Mouse (Mus musculus): Measurements from ENCODE around the gene Nr1h4. TPM values are rescaled to one million over a fixed set of nuclear protein-coding genes. Genes with fewer than 3 reads are reported as not detected.

Gene Nr1h4
- polyA plus RNA-seq, 1 experiment from 2014 or later, result not detected

- Histone ChIP-seq H3K36me3 (no peaks in the 10 kb centered on the region), H3K4me1 (no peaks in the 10 kb centered on the region), H3K9ac (no peak overlapping the region), H3K4me3 (no peak overlapping the region), H3K27me3 (no peaks in the 10 kb centered on the region), H3K27ac (no peak overlapping the region), H3K4me2 (replicated peaks) (no peak overlapping the region), H3K9me3 (replicated peaks) (no peaks in the 10 kb centered on the region)
- no peak for ATAC-seq (ENCODE audit: low FRiP score)
- 82% methylated on average over 11 of the region's 11 CpGs for WGBS
Measured at GRCm38 (mm10) chr10:89462890-89463289, 70.5 kb downstream of the Nr1h4 start.

GRCm38 (mm10) chr10:89461856-89462507 lies 71.4 kb downstream of the Nr1h4 start:
- peak; percentile 71; the same call in 1 of the 2 replicates for ATAC-seq (ENCODE audit: low FRiP score)
- Histone ChIP-seq H3K4me2 (replicated peaks) (no peak overlapping the region), H3K27ac (no peak overlapping the region), H3K9ac (no peak overlapping the region), H3K36me3 (no peaks in the 10 kb centered on the region), H3K9me3 (replicated peaks) (no peaks in the 10 kb centered on the region), H3K4me3 (no peak overlapping the region), H3K27me3 (no peaks in the 10 kb centered on the region), H3K4me1 (no peaks in the 10 kb centered on the region)
- 23% methylated on average over 14 of the region's 14 CpGs for WGBS

- H3K27ac ChIP-seq, result no peak overlapping the region
- 74% methylated on average over 11 of the region's 11 CpGs for WGBS
- H3K4me1 ChIP-seq, result no peaks in the 10 kb centered on the region
- no peak for ATAC-seq (ENCODE audit: low FRiP score)
- no peaks in the 10 kb centered on the region for H3K9me3 ChIP-seq (replicated peaks)
- H3K36me3 ChIP-seq, result no peaks in the 10 kb centered on the region
- H3K4me3 ChIP-seq, result no peak overlapping the region
- no peak overlapping the region for H3K9ac ChIP-seq
- no peaks in the 10 kb centered on the region for H3K27me3 ChIP-seq
- no peak overlapping the region for H3K4me2 ChIP-seq (replicated peaks)
Measured at GRCm38 (mm10) chr10:89460972-89461371, 72.4 kb downstream of the Nr1h4 start.

GRCm38 (mm10) chr10:89458770-89459169 lies 74.6 kb downstream of the Nr1h4 start:
- no peak overlapping the region for H3K4me2 ChIP-seq (replicated peaks)
- no peak for ATAC-seq (ENCODE audit: low FRiP score)
- H3K27ac ChIP-seq, result no peak overlapping the region
- H3K9ac ChIP-seq, result no peak overlapping the region
- H3K27me3 ChIP-seq, result no peaks in the 10 kb centered on the region
- H3K4me1 ChIP-seq, result no peaks in the 10 kb centered on the region
- H3K9me3 ChIP-seq (replicated peaks), result no peaks in the 10 kb centered on the region
- no peaks in the 10 kb centered on the region for H3K36me3 ChIP-seq
- H3K4me3 ChIP-seq, result no peak overlapping the region
- WGBS, result 89% methylated on average over 3 of the region's 3 CpGs

GRCm38 (mm10) chr10:89453794-89454193 lies 79.6 kb downstream of the Nr1h4 start:
- Histone ChIP-seq H3K27me3 (no peaks in the 10 kb centered on the region), H3K27ac (no peak overlapping the region), H3K4me1 (no peaks in the 10 kb centered on the region), H3K4me3 (no peak overlapping the region), H3K36me3 (no peaks in the 10 kb centered on the region), H3K9me3 (replicated peaks) (no peaks in the 10 kb centered on the region), H3K4me2 (replicated peaks) (no peak overlapping the region), H3K9ac (no peak overlapping the region)
- WGBS, result 91% methylated on average over 3 of the region's 3 CpGs
- no peak for ATAC-seq (ENCODE audit: low FRiP score)

- Histone ChIP-seq H3K9ac (no peak overlapping the region), H3K4me2 (replicated peaks) (no peak overlapping the region), H3K27me3 (no peaks in the 10 kb centered on the region), H3K36me3 (no peaks in the 10 kb centered on the region), H3K27ac (no peak overlapping the region), H3K9me3 (replicated peaks) (no peaks in the 10 kb centered on the region), H3K4me3 (no peak overlapping the region), H3K4me1 (no peaks in the 10 kb centered on the region)
- ATAC-seq (ENCODE audit: low FRiP score), result no peak
- WGBS, result 77% methylated on average over 15 of the region's 15 CpGs
Measured at GRCm38 (mm10) chr10:89453068-89453641, 80.2 kb downstream of the Nr1h4 start.

GRCm38 (mm10) chr10:89450411-89450810 lies 83.0 kb downstream of the Nr1h4 start:
- 81% methylated on average over 10 of the region's 10 CpGs for WGBS
- Histone ChIP-seq H3K36me3 (no peaks in the 10 kb centered on the region), H3K4me1 (no peaks in the 10 kb centered on the region), H3K4me2 (replicated peaks) (no peak overlapping the region), H3K27ac (no peak overlapping the region), H3K27me3 (peaks cover 4% of the 10 kb centered on the region; the same call in 1 of the 2 replicates), H3K9me3 (replicated peaks) (no peaks in the 10 kb centered on the region), H3K9ac (no peak overlapping the region), H3K4me3 (no peak overlapping the region)
- no peak for ATAC-seq (ENCODE audit: low FRiP score)

GRCm38 (mm10) chr10:89444381-89444780 lies 89.0 kb downstream of the Nr1h4 start:
- peak overlapping the region; percentile 59 for H3K4me3 ChIP-seq
- no peak overlapping the region for H3K9ac ChIP-seq
- H3K4me2 ChIP-seq (replicated peaks), result peak overlapping the region; percentile 86
- H3K36me3 ChIP-seq, result no peaks in the 10 kb centered on the region
- H3K27ac ChIP-seq, result no peak overlapping the region
- peaks cover 32% of the 10 kb centered on the region for H3K27me3 ChIP-seq
- H3K9me3 ChIP-seq (replicated peaks), result no peaks in the 10 kb centered on the region
- ATAC-seq (ENCODE audit: low FRiP score), result no peak
- peaks cover 8% of the 10 kb centered on the region; the same call in 1 of the 2 replicates for H3K4me1 ChIP-seq
- WGBS, result 40% methylated on average over 3 of the region's 3 CpGs

- ATAC-seq (ENCODE audit: low FRiP score), result peak; percentile 96
- peaks cover 36% of the 10 kb centered on the region for H3K27me3 ChIP-seq
- H3K36me3 ChIP-seq, result no peaks in the 10 kb centered on the region
- peak within 1 kb of the TSS; percentile 86 for H3K4me2 ChIP-seq (replicated peaks)
- WGBS, result under 1% methylated on average over 39 of the region's 39 CpGs
- H3K4me1 ChIP-seq, result peaks cover 8% of the 10 kb centered on the region; the same call in 1 of the 2 replicates
- peak within 1 kb of the TSS; percentile 59 for H3K4me3 ChIP-seq
- no peaks in the 10 kb centered on the region for H3K9me3 ChIP-seq (replicated peaks)
- no peak within 1 kb of the TSS for H3K27ac ChIP-seq
- H3K9ac ChIP-seq, result peak within 1 kb of the TSS; percentile 65
Measured at GRCm38 (mm10) chr10:89443623-89444151, 89.7 kb downstream of the Nr1h4 start, which contains the start of gene Gas2l3. Gas2l3 (minus strand) TSS chr10:89443967.

- Histone ChIP-seq H3K4me1 (peaks cover 8% of the 10 kb centered on the region; the same call in 1 of the 2 replicates), H3K36me3 (no peaks in the 10 kb centered on the region), H3K4me3 (peak overlapping the region; percentile 59), H3K4me2 (replicated peaks) (peak overlapping the region; percentile 86), H3K27ac (no peak overlapping the region), H3K9ac (peak overlapping the region; percentile 65), H3K9me3 (replicated peaks) (no peaks in the 10 kb centered on the region), H3K27me3 (peaks cover 41% of the 10 kb centered on the region)
- under 1% methylated on average over 17 of the region's 17 CpGs for WGBS
- no peak for ATAC-seq (ENCODE audit: low FRiP score)
Measured at GRCm38 (mm10) chr10:89443115-89443622, 90.2 kb downstream of the Nr1h4 start.

GRCm38 (mm10) chr10:89442640-89443039 lies 90.7 kb downstream of the Nr1h4 start:
- no peaks in the 10 kb centered on the region for H3K9me3 ChIP-seq (replicated peaks)
- peak overlapping the region; percentile 65; the same call in 1 of the 2 replicates for H3K9ac ChIP-seq
- H3K27ac ChIP-seq, result no peak overlapping the region
- H3K4me1 ChIP-seq, result peaks cover 8% of the 10 kb centered on the region; the same call in 1 of the 2 replicates
- H3K27me3 ChIP-seq, result peaks cover 46% of the 10 kb centered on the region
- peak overlapping the region; percentile 59 for H3K4me3 ChIP-seq
- H3K4me2 ChIP-seq (replicated peaks), result peak overlapping the region; percentile 86
- 33% methylated on average over 4 of the region's 4 CpGs for WGBS
- H3K36me3 ChIP-seq, result no peaks in the 10 kb centered on the region
- ATAC-seq (ENCODE audit: low FRiP score), result no peak

- H3K27ac ChIP-seq, result no peak overlapping the region
- H3K27me3 ChIP-seq, result peaks cover 47% of the 10 kb centered on the region
- no peak overlapping the region for H3K9ac ChIP-seq
- H3K4me3 ChIP-seq, result no peak overlapping the region
- H3K4me1 ChIP-seq, result peaks cover 8% of the 10 kb centered on the region; the same call in 1 of the 2 replicates
- H3K4me2 ChIP-seq (replicated peaks), result no peak overlapping the region
- no peaks in the 10 kb centered on the region for H3K36me3 ChIP-seq
- no peaks in the 10 kb centered on the region for H3K9me3 ChIP-seq (replicated peaks)
- ATAC-seq (ENCODE audit: low FRiP score), result no peak
- 95% methylated on average over 3 of the region's 3 CpGs for WGBS
Measured at GRCm38 (mm10) chr10:89441961-89442360, 91.4 kb downstream of the Nr1h4 start.
